In genomic region chr9:55025534-55026274, GRCm38 (mm10) we compare ENCODE assay signal across 10 mouse cellular contexts. TPM values are rescaled to one million over a fixed set of nuclear protein-coding genes. Genes with fewer than 3 reads are reported as not detected.
DNase-seq lines count a peak whose midpoint lies in the region; ATAC-seq and TF ChIP-seq lines count a peak whose summit lies in the region.
"Had no signal": no experiment of that assay in that cellular context is flagged by ENCODE, and none has a peak within 500 bp of the region (broad histone marks: within the 10 kb centered on the region; RNA-seq: fewer than 3 reads in every experiment).

No protein-coding gene starts in this region.

- TF ChIP-seq CTCF in layer of hippocampus, adult 2 months (conservative IDR thresholded peaks at IDR 0.05) = no peak

- peaks cover 38% of the 10 kb centered on the region for H3K27me3 ChIP-seq in embryonic facial prominence, embryonic 14.5 days (replicated peaks; ENCODE audit: control insufficient read depth, insufficient read depth, low read length)
- peaks cover 37% of the 10 kb centered on the region for H3K27me3 ChIP-seq in intestine, embryonic 15.5 days (replicated peaks)
- no peaks in the 10 kb centered on the region for H3K27me3 ChIP-seq in neural tube, embryonic 14.5 days (ENCODE audit: control insufficient read depth, insufficient read depth, low read length)

- WGBS in embryonic facial prominence, embryonic 14.5 days = 11% methylated on average over 38 of the region's 38 CpGs
- 10% methylated on average over 38 of the region's 38 CpGs for WGBS in intestine, embryonic 15.5 days
- WGBS in neural tube, embryonic 14.5 days = 6% methylated on average over 38 of the region's 38 CpGs

- H3K9ac ChIP-seq in embryonic facial prominence, embryonic 14.5 days (ENCODE audit: low read depth, low read length) = peak overlapping the region; percentile 46; the same call in 1 of the 2 replicates
- H3K9ac ChIP-seq in intestine, embryonic 15.5 days = no peak overlapping the region
- H3K9ac ChIP-seq in neural tube, embryonic 14.5 days (replicated peaks; ENCODE audit: low read depth, low read length) = peak overlapping the region; percentile 72

- ATAC-seq in embryonic facial prominence, embryonic 14.5 days (ENCODE audit: low read depth) = no peak; the same call in 1 of the 2 replicates
- ATAC-seq in intestine, embryonic 15.5 days = 0 out of 2 replicates have a peak, but pooled peaks have one; percentile 8
- ATAC-seq in neural tube, embryonic 14.5 days (ENCODE audit: low read depth) = peak; percentile 52

- no peak overlapping the region for H3K27ac ChIP-seq in layer of hippocampus, adult 2 months
- H3K27ac ChIP-seq in embryonic facial prominence, embryonic 14.5 days (replicated peaks; ENCODE audit: low read depth, low read length) = no peak overlapping the region
- no peak overlapping the region for H3K27ac ChIP-seq in intestine, embryonic 15.5 days
- peak overlapping the region; percentile 69 for H3K27ac ChIP-seq in neural tube, embryonic 14.5 days (ENCODE audit: low read depth, low read length)

- H3K4me2 ChIP-seq in embryonic facial prominence, embryonic 14.5 days (ENCODE audit: low read depth, low read length) = peak overlapping the region; percentile 61
- H3K4me2 ChIP-seq in intestine, embryonic 15.5 days (replicated peaks) = peak overlapping the region; percentile 61
- H3K4me2 ChIP-seq in neural tube, embryonic 14.5 days (ENCODE audit: low read depth, low read length) = peak overlapping the region; percentile 63

- no peak for DNase-seq in layer of hippocampus, adult 2 months (ENCODE audit: low spot score in 2 of 2)
- DNase-seq in layer of hippocampus, adult 8-10 months (ENCODE audit: low spot score in 2 of 2) = no peak
- DNase-seq in embryonic facial prominence, embryonic 14.5 days (ENCODE audit: low spot score) = no peak
- no peak for DNase-seq in ovary, postnatal 14 days (ENCODE audit: low spot score)
- DNase-seq in gastrocnemius, postnatal 10 days = no peak
- DNase-seq in thymus, postnatal 25 days = no peak
- DNase-seq: cerebellum, adult 9-11 months; thymus, postnatal 14 days had no signal

- H3K4me3 ChIP-seq in layer of hippocampus, adult 2 months = peak overlapping the region; percentile 43
- peak overlapping the region; percentile 36 for H3K4me3 ChIP-seq in embryonic facial prominence, embryonic 14.5 days (ENCODE audit: low read depth, low read length)
- peak overlapping the region; percentile 24 for H3K4me3 ChIP-seq in intestine, embryonic 15.5 days (replicated peaks)
- H3K4me3 ChIP-seq in neural tube, embryonic 14.5 days (ENCODE audit: low read depth, low read length) = peak overlapping the region; percentile 45

- H3K4me1 ChIP-seq in embryonic facial prominence, embryonic 14.5 days (ENCODE audit: control insufficient read depth, insufficient read depth, low read length) = peaks cover 8% of the 10 kb centered on the region; the same call in 1 of the 2 replicates
- H3K4me1 ChIP-seq in intestine, embryonic 15.5 days (replicated peaks) = peaks cover 8% of the 10 kb centered on the region; the same call in 1 of the 2 replicates
- peaks cover 3% of the 10 kb centered on the region; the same call in 1 of the 2 replicates for H3K4me1 ChIP-seq in neural tube, embryonic 14.5 days (ENCODE audit: control insufficient read depth, insufficient read depth, low read length)

- no peaks in the 10 kb centered on the region for H3K9me3 ChIP-seq in embryonic facial prominence, embryonic 14.5 days (ENCODE audit: control insufficient read depth, low read length)
- no peaks in the 10 kb centered on the region for H3K9me3 ChIP-seq in intestine, embryonic 15.5 days
- no peaks in the 10 kb centered on the region for H3K9me3 ChIP-seq in neural tube, embryonic 14.5 days (ENCODE audit: control insufficient read depth, low read length)

- no peaks in the 10 kb centered on the region for H3K36me3 ChIP-seq in embryonic facial prominence, embryonic 14.5 days (ENCODE audit: control insufficient read depth, insufficient read depth, low read length)
- no peaks in the 10 kb centered on the region for H3K36me3 ChIP-seq in intestine, embryonic 15.5 days
- H3K36me3 ChIP-seq in neural tube, embryonic 14.5 days (ENCODE audit: control insufficient read depth, insufficient read depth, low read length) = no peaks in the 10 kb centered on the region

RNA-seq across cellular contexts. Expression of gene Chrna3, which starts 0.7 kb away (rescaled TPM):
- total RNA-seq in layer of hippocampus, adult 2 months (2021) = under 1 TPM; 0.17 to 0.18 TPM
- under 1 TPM; 0.12 to 0.48 (median 0.44) TPM for total RNA-seq in layer of hippocampus, adult 8-10 months (2022)
- polyA plus RNA-seq in embryonic facial prominence, embryonic 14.5 days (2014; fragmentation: Nextera tagmentation; extraction: Ambion mirVana) = 2.0 and 2.2 TPM in 2 replicates
- polyA plus RNA-seq in intestine, embryonic 15.5 days (2015; fragmentation: Nextera tagmentation; extraction: Ambion mirVana) = 11.4 and 12.3 TPM in 2 replicates
- 24.8 and 26.8 TPM in 2 replicates for polyA plus RNA-seq in neural tube, embryonic 14.5 days (2014; fragmentation: Nextera tagmentation; extraction: Ambion mirVana)
- under 1 TPM in 1 of 2 experiments, not detected in 1; 0.07 TPM for total RNA-seq in gastrocnemius, postnatal 10 days (2021)

RNA-seq across cellular contexts. Expression of gene Chrnb4, which starts 22.9 kb away (rescaled TPM):
- under 1 TPM in 1 of 2 experiments, not detected in 1; 0.10 TPM for total RNA-seq in layer of hippocampus, adult 2 months (2021)
- total RNA-seq in layer of hippocampus, adult 8-10 months (2022) = under 1 TPM in 3 of 4 experiments, not detected in 1; 0.20 to 0.52 (median 0.25) TPM
- polyA plus RNA-seq in embryonic facial prominence, embryonic 14.5 days (2014; fragmentation: Nextera tagmentation; extraction: Ambion mirVana) = 0.78 and 1.3 TPM in 2 replicates
- 4.8 and 5.5 TPM in 2 replicates for polyA plus RNA-seq in intestine, embryonic 15.5 days (2015; fragmentation: Nextera tagmentation; extraction: Ambion mirVana)
- 1.4 and 1.5 TPM in 2 replicates for polyA plus RNA-seq in neural tube, embryonic 14.5 days (2014; fragmentation: Nextera tagmentation; extraction: Ambion mirVana)
- under 1 TPM in 1 of 2 experiments, not detected in 1; 0.09 TPM for total RNA-seq in gastrocnemius, postnatal 10 days (2021)

RNA-seq across cellular contexts. Expression of gene Chrna5, which starts 45.0 kb away (rescaled TPM):
- 1 to 10 TPM; 7.4 to 7.8 TPM for total RNA-seq in layer of hippocampus, adult 2 months (2021)
- 1 to 10 TPM; 6.6 to 9.0 (median 7.2) TPM for total RNA-seq in layer of hippocampus, adult 8-10 months (2022)
- polyA plus RNA-seq in embryonic facial prominence, embryonic 14.5 days (2014; fragmentation: Nextera tagmentation; extraction: Ambion mirVana) = 1.1 and 1.5 TPM in 2 replicates
- polyA plus RNA-seq in intestine, embryonic 15.5 days (2015; fragmentation: Nextera tagmentation; extraction: Ambion mirVana) = 2.8 and 3.1 TPM in 2 replicates
- polyA plus RNA-seq in neural tube, embryonic 14.5 days (2014; fragmentation: Nextera tagmentation; extraction: Ambion mirVana) = 5.1 TPM in 2 replicates
- not detected for total RNA-seq in gastrocnemius, postnatal 10 days (2021)

Comparison
In these comparisons a context has a peak if more than half of its experiments do, and no peak if none do; other contexts are left out.
1. RNA of gene Chrna5, which starts 45.0 kb away (total RNA-seq): 7.4 to 7.8 TPM in layer of hippocampus, adult 2 months and 6.6 to 9.0 TPM in layer of hippocampus, adult 8-10 months; not detected in gastrocnemius, postnatal 10 days; every median in the first group is over 4 times any median in the second.
2. Peak in every context shown above with its lines, with median percentiles within 50 percentile points of each other: H3K4me3 ChIP-seq and H3K4me2 ChIP-seq.